Mouse (Mus musculus) heart, embryonic 16.5 days (tissue): Measurements from ENCODE around the gene Elf2. TPM values are rescaled to one million over a fixed set of nuclear protein-coding genes. Genes with fewer than 3 reads are reported as not detected.
A peak's percentile ranks its signal among the peaks of the same experiment; 100 is the strongest.

ENCODE experiments used
- ATAC-seq: fragments of 200-750 bp; cut with Nextera tagmentation; replicated peaks from 2 replicates; pipeline ENCODE4 v1.8.0; 2017; ENCODE audit warnings: moderate number of reproducible peaks; ENCODE audit not compliant: insufficient read depth, low FRiP score; ENCODE audit errors: extremely low read depth
- H3K27ac ChIP-seq: fragments of 300-500 bp; sonication (generic); 2 replicates; pipeline ENCODE4 v1.5.1; 2014; ENCODE audit warnings: mild to moderate bottlenecking, low read length, control low read depth, moderate library complexity
- H3K27me3 ChIP-seq: fragments of 300-500 bp; sonication (generic); 2 replicates; pipeline ENCODE4 v1.6.1; 2014; ENCODE audit warnings: low read length, mixed read lengths; ENCODE audit not compliant: control insufficient read depth, insufficient read depth
- H3K36me3 ChIP-seq: fragments of 300-500 bp; sonication (generic); 2 replicates; pipeline ENCODE4 v1.6.1; 2014; ENCODE audit not compliant: control insufficient read depth, insufficient read depth
- H3K4me1 ChIP-seq: fragments of 300-500 bp; sonication (generic); 2 replicates; pipeline ENCODE4 v1.6.1; 2014; ENCODE audit warnings: low read length, mixed read lengths; ENCODE audit not compliant: control insufficient read depth, insufficient read depth
- H3K4me2 ChIP-seq: fragments of 300-500 bp; sonication (generic); 2 replicates; pipeline ENCODE4 v1.6.1; 2014; ENCODE audit warnings: low read depth, mild to moderate bottlenecking, control low read depth, low read length
- H3K4me3 ChIP-seq: fragments of 300-500 bp; sonication (generic); 2 replicates; pipeline ENCODE4 v1.5.1; 2014; ENCODE audit warnings: mild to moderate bottlenecking, control low read depth, low read length
- H3K9ac ChIP-seq: fragments of 300-500 bp; sonication (generic); 2 replicates; pipeline ENCODE4 v1.6.1; 2014; ENCODE audit warnings: low read length, control low read depth
- H3K9me3 ChIP-seq: fragments of 300-500 bp; sonication (generic); replicated peaks from 2 replicates; pipeline ENCODE4 v1.6.1; 2016; ENCODE audit warnings: low read length; ENCODE audit not compliant: control insufficient read depth
- WGBS: fragments of 180-500 bp; shearing (Covaris S2); extraction: QIAGEN DNeasy Blood & Tissue Kit; methylation state at CpG from one replicate; pipeline ENCODE4 v1.1.7; 2014; 5-methylcytosine and 5-hydroxymethylcytosine counted together
- polyA plus RNA-seq: library from polyadenylated mRNA; unstranded; fragments of >200 nt; fragmentation: Nextera tagmentation; extraction: Ambion mirVana; gene quantifications from 2 replicates; pipeline ENCODE4 v1.2.1, GENCODE M21; 2015

The Elf2 gene
- polyA plus RNA-seq, 1 experiment from 2014 or later: 53.4 TPM

DNA sequence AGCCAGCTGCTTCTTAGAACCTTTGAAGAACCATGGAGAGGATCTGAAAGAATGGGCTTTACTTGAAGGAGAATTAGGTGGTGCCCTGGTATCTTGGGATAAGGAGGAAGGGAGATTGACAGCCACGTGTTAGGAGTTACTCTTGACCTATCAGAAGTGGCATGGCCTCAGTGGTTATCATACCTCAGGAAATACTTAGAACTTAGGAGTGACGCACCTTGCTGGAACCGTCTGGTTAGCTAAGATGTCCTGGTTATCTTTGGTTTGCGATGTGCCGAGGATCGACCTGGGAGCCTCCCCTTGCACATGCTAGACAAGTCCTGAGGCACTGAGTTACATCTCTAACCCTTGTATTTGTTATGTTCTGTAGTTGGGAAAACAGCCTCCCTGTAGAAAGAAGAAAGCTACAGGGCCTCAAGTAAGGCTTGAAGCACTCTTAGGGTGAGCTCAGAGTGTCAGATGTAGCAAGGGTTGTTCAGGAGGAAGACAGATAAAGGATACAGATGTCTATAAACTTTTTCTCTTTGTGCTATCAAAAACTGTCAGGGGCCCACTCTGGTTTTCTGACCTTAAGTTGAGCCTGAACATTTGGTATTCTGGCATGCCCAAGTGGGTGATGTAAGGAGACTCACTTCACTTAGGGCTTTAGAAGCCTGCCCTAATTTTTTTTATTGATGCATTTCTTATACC is 110.2 kb downstream of the Elf2 start:
- no peaks in the 10 kb centered on the region for H3K9me3 ChIP-seq
- no peaks in the 10 kb centered on the region for H3K27me3 ChIP-seq
- ATAC-seq: no peak
- H3K36me3 ChIP-seq: no peaks in the 10 kb centered on the region
- 70% methylated on average over 6 of the region's 6 CpGs for WGBS
- H3K4me2 ChIP-seq: no peak overlapping the region
- 0 out of 2 replicates have a peak overlapping the region, but pooled peaks have one; percentile 24 for H3K9ac ChIP-seq
- H3K4me1 ChIP-seq: peaks cover 43% of the 10 kb centered on the region
- no peak overlapping the region for H3K27ac ChIP-seq
- H3K4me3 ChIP-seq: no peak overlapping the region

DNA sequence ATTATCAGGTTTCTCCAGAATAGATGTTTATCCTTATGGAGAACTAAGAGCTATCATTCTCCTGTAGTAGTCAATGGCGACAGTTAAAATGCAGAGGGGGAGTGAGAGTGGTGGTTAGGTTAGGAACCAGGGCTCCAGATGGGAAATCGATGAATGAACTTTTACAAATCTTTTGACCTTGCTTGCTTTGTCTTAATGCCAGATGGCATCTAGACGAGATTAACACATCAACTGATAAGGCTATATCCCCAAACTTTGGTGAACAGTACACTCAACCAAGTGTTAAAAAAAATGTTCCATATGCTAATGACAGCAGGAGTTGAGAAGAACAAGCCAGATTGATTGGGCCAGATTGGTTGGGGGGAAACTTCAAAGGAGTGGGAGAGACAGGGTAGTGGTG is 111.2 kb downstream of the Elf2 start:
- 84% methylated on average over 3 of the region's 3 CpGs for WGBS
- no peak overlapping the region for H3K27ac ChIP-seq
- no peaks in the 10 kb centered on the region for H3K27me3 ChIP-seq

DNA sequence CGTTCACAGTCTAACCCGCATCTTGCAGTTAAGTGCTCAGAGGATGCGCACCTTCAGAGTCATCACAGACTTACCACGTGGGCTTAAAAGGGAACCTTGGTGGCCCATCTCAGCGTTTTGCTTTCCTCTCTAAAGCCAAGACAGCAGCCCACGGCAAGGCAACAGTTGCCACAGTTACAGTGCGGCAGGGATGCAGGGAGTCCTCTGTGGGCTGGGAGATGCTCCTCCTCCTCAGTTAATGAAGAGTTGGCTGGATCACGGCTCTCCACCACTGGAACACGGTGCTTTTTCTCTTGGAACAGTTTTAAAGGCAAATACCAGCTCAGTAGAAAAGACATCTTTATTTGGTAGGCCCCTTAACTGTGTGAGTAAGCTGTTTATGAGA is 111.7 kb downstream of the Elf2 start:
- Histone ChIP-seq H3K4me1 (peaks cover 36% of the 10 kb centered on the region), H3K27ac (no peak overlapping the region), H3K9ac (no peak overlapping the region), H3K4me2 (no peak overlapping the region), H3K9me3 (no peaks in the 10 kb centered on the region), H3K27me3 (no peaks in the 10 kb centered on the region), H3K4me3 (no peak overlapping the region), H3K36me3 (no peaks in the 10 kb centered on the region)
- no peak for ATAC-seq
- 78% methylated on average over 9 of the region's 9 CpGs for WGBS

More for the DNA sequence above, 111.2 kb downstream of the Elf2 start:
- ATAC-seq: no peak
- Histone ChIP-seq H3K4me1 (peaks cover 36% of the 10 kb centered on the region), H3K36me3 (no peaks in the 10 kb centered on the region), H3K4me2 (no peak overlapping the region), H3K9ac (no peak overlapping the region), H3K4me3 (no peak overlapping the region), H3K9me3 (no peaks in the 10 kb centered on the region)

DNA sequence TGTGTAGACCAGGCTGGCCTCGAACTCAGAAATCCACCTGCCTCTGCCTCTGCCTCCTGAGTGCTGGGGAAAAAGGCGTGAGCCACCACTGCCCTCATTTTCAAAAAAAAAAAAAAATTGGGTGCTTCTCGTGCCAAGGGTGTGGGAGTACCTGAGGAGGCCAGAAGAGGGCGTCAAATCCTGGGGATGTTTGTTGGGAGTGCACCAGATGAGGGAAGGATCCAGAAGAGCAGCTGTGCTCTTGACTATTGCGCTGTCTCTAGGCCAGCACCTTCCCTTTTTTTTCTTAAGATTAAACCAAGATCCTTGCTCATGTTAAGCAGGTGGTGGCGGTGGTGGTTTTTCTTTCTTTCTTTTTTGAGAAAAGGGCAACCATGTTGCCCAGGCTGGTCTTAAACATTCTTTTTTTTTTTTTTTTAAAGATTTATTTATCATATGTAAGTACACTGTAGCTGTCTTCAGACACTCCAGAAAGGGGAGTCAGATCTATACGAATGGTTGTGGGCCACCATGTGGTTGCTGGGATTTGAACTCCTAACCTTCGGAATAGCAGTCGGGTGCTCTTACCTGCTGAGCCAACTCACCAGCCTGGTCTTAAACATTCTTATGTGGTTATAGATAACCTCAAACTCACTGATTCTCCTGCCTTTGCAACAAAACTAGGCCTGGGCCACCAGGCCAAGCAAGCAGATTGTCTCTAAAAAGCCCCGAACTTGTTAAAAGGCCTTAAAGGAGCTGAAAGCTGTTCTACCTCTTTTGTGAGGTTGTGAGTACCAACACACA is 112.2 kb downstream of the Elf2 start:
- no peaks in the 10 kb centered on the region for H3K27me3 ChIP-seq
- H3K4me2 ChIP-seq: no peak overlapping the region
- no peak for ATAC-seq
- H3K9me3 ChIP-seq: no peaks in the 10 kb centered on the region
- H3K4me1 ChIP-seq: peaks cover 37% of the 10 kb centered on the region
- WGBS: 77% methylated on average over 10 of the region's 10 CpGs
- H3K36me3 ChIP-seq: no peaks in the 10 kb centered on the region
- H3K9ac ChIP-seq: no peak overlapping the region
- H3K4me3 ChIP-seq: no peak overlapping the region
- H3K27ac ChIP-seq: no peak overlapping the region

DNA sequence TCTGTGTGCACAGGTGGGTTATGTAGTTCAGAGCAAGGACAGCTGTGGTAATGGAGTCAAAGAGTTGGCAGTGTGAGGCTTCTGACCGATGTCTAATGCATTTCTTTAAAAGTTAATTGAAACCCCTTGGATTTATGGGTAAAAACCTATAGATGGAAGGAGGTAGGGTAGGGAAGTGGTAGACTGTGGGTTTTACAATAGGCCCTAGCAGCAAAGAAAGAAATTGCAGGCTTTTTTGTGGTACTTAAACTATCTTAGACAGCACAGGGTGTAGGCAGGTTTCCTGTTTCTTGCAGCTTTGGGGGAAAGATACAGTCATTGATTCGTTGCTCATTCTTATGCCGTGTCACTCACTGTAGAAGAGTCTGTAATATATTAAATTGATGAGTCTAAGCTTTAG is 113.9 kb downstream of the Elf2 start:
- WGBS: 64% methylated on average over 3 of the region's 3 CpGs
- Histone ChIP-seq H3K4me2 (peak overlapping the region; percentile 71; the same call in 1 of the 2 replicates), H3K9me3 (no peaks in the 10 kb centered on the region), H3K27me3 (no peaks in the 10 kb centered on the region), H3K4me1 (peaks cover 45% of the 10 kb centered on the region), H3K4me3 (peak overlapping the region; percentile 13; the same call in 1 of the 2 replicates), H3K9ac (no peak overlapping the region), H3K36me3 (no peaks in the 10 kb centered on the region), H3K27ac (no peak overlapping the region)
- no peak for ATAC-seq

DNA sequence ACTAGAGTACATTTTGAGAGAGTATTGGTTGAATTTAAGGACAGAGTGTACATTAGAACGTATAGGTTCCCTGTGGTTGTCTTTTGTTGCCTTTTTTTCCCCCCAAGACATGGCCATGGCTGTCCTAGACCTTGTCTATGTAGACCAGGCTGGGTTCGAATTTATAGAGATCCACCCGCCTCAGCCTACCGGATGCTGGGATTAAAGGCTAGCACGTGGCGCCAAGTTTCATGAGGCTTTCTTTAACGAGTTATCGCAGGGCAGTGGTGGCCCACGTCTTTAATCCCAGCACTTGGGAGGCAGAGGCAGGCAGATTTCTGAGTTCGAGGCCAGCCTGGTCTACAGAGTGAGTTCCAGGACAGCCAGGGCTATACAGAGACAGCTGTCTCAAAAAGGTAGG is 114.5 kb downstream of the Elf2 start:
- peaks cover 49% of the 10 kb centered on the region for H3K4me1 ChIP-seq
- no peak overlapping the region; the same call in 1 of the 2 replicates for H3K9ac ChIP-seq

DNA sequence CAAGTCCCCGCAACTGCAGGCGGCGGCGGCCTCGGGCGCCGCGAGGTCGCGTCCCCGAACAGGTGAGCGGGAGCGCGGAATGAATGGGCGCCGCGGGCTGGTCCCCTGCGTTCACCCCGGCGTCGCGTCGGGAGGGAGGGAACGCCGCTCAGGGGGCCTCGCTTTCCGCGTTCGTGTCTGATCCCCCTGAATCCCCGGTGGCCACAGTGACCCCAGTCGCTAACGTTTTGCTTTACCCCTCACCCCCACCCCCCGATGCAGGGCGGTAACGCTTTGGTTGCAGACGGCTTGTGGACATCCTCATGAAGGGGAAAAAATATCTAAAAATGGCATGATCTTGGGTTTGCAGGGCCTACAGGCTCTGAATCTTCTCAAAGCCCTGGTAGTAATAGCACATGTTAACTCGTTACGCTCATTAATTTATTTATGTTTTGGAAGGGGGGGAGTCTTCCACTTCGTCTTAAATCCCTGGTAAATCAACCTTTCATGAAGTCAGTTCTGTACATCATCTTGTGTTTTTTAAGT is 115.2 kb downstream of the Elf2 start:
- WGBS: 2% methylated on average over 39 of the region's 39 CpGs
- peak overlapping the region; percentile 82 for H3K4me3 ChIP-seq
- peak overlapping the region; percentile 90 for H3K9ac ChIP-seq
- peaks cover 45% of the 10 kb centered on the region for H3K4me1 ChIP-seq
- no peak; the same call in 1 of the 2 replicates for ATAC-seq
- peak overlapping the region; percentile 96 for H3K27ac ChIP-seq
- no peaks in the 10 kb centered on the region for H3K27me3 ChIP-seq
- H3K9me3 ChIP-seq: no peaks in the 10 kb centered on the region
- H3K36me3 ChIP-seq: no peaks in the 10 kb centered on the region
- peak overlapping the region; percentile 71 for H3K4me2 ChIP-seq

More for the DNA sequence above, 114.5 kb downstream of the Elf2 start:
- WGBS: 95% methylated on average over 10 of the region's 10 CpGs
- Histone ChIP-seq H3K9me3 (no peaks in the 10 kb centered on the region), H3K36me3 (no peaks in the 10 kb centered on the region), H3K27me3 (no peaks in the 10 kb centered on the region), H3K4me2 (peak overlapping the region; percentile 71), H3K27ac (no peak overlapping the region), H3K4me3 (peak overlapping the region; percentile 13)
- no peak for ATAC-seq

DNA sequence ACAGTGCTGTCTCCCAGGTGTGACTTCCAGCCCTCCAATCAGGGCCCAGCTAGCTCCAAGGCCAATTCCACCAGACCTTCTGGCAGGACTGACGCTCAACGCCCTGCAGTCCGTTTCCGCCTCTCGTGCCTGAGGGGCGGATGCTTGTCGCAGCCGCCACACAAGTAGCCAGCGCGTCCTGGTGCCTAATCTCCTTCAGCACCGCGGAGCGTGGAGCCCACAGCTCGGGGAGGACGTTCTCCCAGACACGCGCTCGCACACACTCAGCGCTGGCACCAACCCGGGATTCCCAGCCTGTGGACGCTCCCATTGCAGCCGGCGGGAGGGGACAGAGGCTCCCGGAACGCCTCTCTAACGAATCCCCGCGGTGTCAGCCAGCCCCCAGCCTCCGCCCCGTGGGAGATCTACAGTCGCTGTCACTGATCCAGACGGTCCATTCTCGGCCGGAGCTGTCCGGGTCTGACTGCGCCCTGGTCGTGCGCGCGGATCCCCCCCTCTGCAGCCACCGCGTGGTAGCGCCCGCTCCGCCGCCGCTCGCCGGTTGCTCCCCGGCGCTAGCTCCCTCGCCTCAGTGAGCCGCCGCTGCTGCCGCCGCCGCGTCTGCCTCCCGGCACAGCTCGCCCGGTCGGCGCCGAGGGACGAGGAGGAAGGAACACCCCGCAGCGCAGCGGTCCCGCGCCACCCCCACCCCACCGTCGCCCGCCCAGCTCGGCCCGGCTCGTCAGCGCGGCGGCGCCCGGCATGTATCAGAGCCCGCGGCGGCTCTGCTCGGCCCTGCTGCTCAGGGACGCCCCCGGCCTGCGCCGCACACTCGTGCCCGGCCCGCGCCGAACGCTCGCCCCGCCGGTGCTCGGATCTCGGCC is 115.9 kb downstream of the Elf2 start, which contains the start of gene Noct:
Gene Noct, plus strand, starts transcription at position 85 of the 863 bp plus-strand sequence.
- WGBS: under 1% methylated on average over 81 of the region's 100 CpGs
- peak; percentile 88 for ATAC-seq

More for the DNA sequence above, 115.9 kb downstream of the Elf2 start, which contains the start of gene Noct:
- no peaks in the 10 kb centered on the region for H3K36me3 ChIP-seq
- peak within 1 kb of the TSS; percentile 96 for H3K27ac ChIP-seq
- H3K27me3 ChIP-seq: no peaks in the 10 kb centered on the region
- peak within 1 kb of the TSS; percentile 71 for H3K4me2 ChIP-seq
- H3K9me3 ChIP-seq: no peaks in the 10 kb centered on the region
- peak within 1 kb of the TSS; percentile 90 for H3K9ac ChIP-seq
- H3K4me3 ChIP-seq: peak within 1 kb of the TSS; percentile 82
- H3K4me1 ChIP-seq: peaks cover 41% of the 10 kb centered on the region
